Mouse (Mus musculus) G1E-ER4 (cell line): ENCODE results near the gene Atp4a. TPM values are rescaled to one million over a fixed set of nuclear protein-coding genes. Genes with fewer than 3 reads are reported as not detected.
"Not testable (repeated sequence)": the region's sequence is repeated elsewhere in the genome, so short reads cannot be mapped to it uniquely, and the experiment has no call there.

Source experiments
- GATA1 ChIP-seq: IDR thresholded peaks from one replicate; pipeline ENCODE4 v1.8.0; 2012; ENCODE audit warnings: low read length, inconsistent platforms
- polyA plus RNA-seq: library from polyadenylated mRNA; stranded (reverse); fragments of >175 nt; gene quantifications from 2 replicates; pipeline ENCODE4 v1.2.3, GENCODE M21; 2012

The Atp4a gene
- polyA plus RNA-seq, 1 experiment = not detected

GRCm38 (mm10) chr7:30723274-30723953 lies 11.4 kb downstream of the Atp4a start:
- TF ChIP-seq GATA1 = no peak

- no peak for TF ChIP-seq GATA1
Observed at GRCm38 (mm10) chr7:30728214-30728613, 16.2 kb downstream of the Atp4a start.

- TF ChIP-seq GATA1 = no peak
Observed at GRCm38 (mm10) chr7:30728739-30729395, 16.9 kb downstream of the Atp4a start.

- no peak for TF ChIP-seq GATA1
Observed at GRCm38 (mm10) chr7:30729396-30730063, 17.5 kb downstream of the Atp4a start, which contains the start of gene Tmem147. TSS of gene Tmem147 (minus strand) at chr7:30729540.

- no peak for TF ChIP-seq GATA1
Observed at GRCm38 (mm10) chr7:30736211-30736610, 24.2 kb downstream of the Atp4a start.

- not testable (repeated sequence) for TF ChIP-seq GATA1
Observed at GRCm38 (mm10) chr7:30743617-30744016, 31.6 kb downstream of the Atp4a start, which contains the start of gene Gapdhs. TSS of gene Gapdhs (minus strand) at chr7:30743681.

GRCm38 (mm10) chr7:30744022-30744598 lies 32.1 kb downstream of the Atp4a start:
- TF ChIP-seq GATA1 = no peak

GRCm38 (mm10) chr7:30747525-30748204 lies 35.7 kb downstream of the Atp4a start:
- no peak for TF ChIP-seq GATA1

GRCm38 (mm10) chr7:30749824-30750606 lies 38.0 kb downstream of the Atp4a start:
- no peak for TF ChIP-seq GATA1

- no peak for TF ChIP-seq GATA1
Observed at GRCm38 (mm10) chr7:30751086-30751669, 39.2 kb downstream of the Atp4a start, which contains the start of gene Sbsn. TSS of gene Sbsn (plus strand) at chr7:30751471.

GRCm38 (mm10) chr7:30757001-30757400 lies 45.0 kb downstream of the Atp4a start:
- TF ChIP-seq GATA1 = no peak

GRCm38 (mm10) chr7:30758853-30759252 lies 46.8 kb downstream of the Atp4a start:
- no peak for TF ChIP-seq GATA1

- no peak for TF ChIP-seq GATA1
Observed at GRCm38 (mm10) chr7:30761769-30762352, 49.9 kb downstream of the Atp4a start.

- TF ChIP-seq GATA1 = no peak
Observed at GRCm38 (mm10) chr7:30763456-30763855, 51.4 kb downstream of the Atp4a start, which contains the start of gene Dmkn. TSS of gene Dmkn (plus strand) at chr7:30763756.

GRCm38 (mm10) chr7:30765173-30765572 lies 53.2 kb downstream of the Atp4a start:
- TF ChIP-seq GATA1 = no peak
